Mouse (Mus musculus) G1E-ER4 (cell line): Measurements from ENCODE around the gene Oca2. TPM values are rescaled to one million over a fixed set of nuclear protein-coding genes. Genes with fewer than 3 reads are reported as not detected.

Source experiments
- GATA1 ChIP-seq: IDR thresholded peaks from one replicate; pipeline ENCODE4 v1.8.0; 2012; ENCODE audit warnings: low read length, inconsistent platforms
- polyA plus RNA-seq: library from polyadenylated mRNA; stranded (reverse); fragments of >175 nt; gene quantifications from 2 replicates; pipeline ENCODE4 v1.2.3, GENCODE M21; 2012

Oca2 gene
- polyA plus RNA-seq, 1 experiment, result not detected

GRCm38 (mm10) chr7:56500438-56500837, 260.9 kb downstream of the Oca2 start:
- TF ChIP-seq GATA1, result no peak

- TF ChIP-seq GATA1, result no peak
Observed at GRCm38 (mm10) chr7:56518581-56518980, 279.0 kb downstream of the Oca2 start.

- TF ChIP-seq GATA1, result no peak
Observed at GRCm38 (mm10) chr7:56519741-56520140, 280.2 kb downstream of the Oca2 start.

GRCm38 (mm10) chr7:56534856-56535255, 295.3 kb downstream of the Oca2 start:
- TF ChIP-seq GATA1, result no peak

GRCm38 (mm10) chr7:56549226-56549625, 309.7 kb downstream of the Oca2 start:
- TF ChIP-seq GATA1, result no peak

GRCm38 (mm10) chr7:56551804-56552203, 312.2 kb downstream of the Oca2 start:
- no peak for TF ChIP-seq GATA1

Other genes starting within 250 kb of the Oca2 start
- 4.0 and 4.9 TPM in 2 replicates for gene Nipa1, start 219.8 kb upstream of the Oca2 start, polyA plus RNA-seq
- gene Herc2, start 189.6 kb upstream of the Oca2 start, polyA plus RNA-seq, result 6.8 and 7.1 TPM in 2 replicates